Mouse (Mus musculus) kidney, embryonic 15.5 days (tissue): Measurements from ENCODE around the gene Cox20. TPM values are rescaled to one million over a fixed set of nuclear protein-coding genes. Genes with fewer than 3 reads are reported as not detected.

ENCODE experiments used
- ATAC-seq: fragments of 200-750 bp; cut with Nextera tagmentation; replicated peaks from 2 replicates; pipeline ENCODE4 v1.8.0; 2017; ENCODE audit warnings: moderate TSS enrichment; ENCODE audit not compliant: low FRiP score
- H3K27ac ChIP-seq: fragments of 300-500 bp; sonication (generic); 2 replicates; pipeline ENCODE4 v1.5.1; 2015; ENCODE audit warnings: mild to moderate bottlenecking, inconsistent platforms
- H3K27me3 ChIP-seq: fragments of 300-500 bp; sonication (generic); 2 replicates; pipeline ENCODE4 v1.6.1; 2015; ENCODE audit warnings: inconsistent platforms
- H3K36me3 ChIP-seq: fragments of 300-500 bp; sonication (generic); 2 replicates; pipeline ENCODE4 v1.6.1; 2015; ENCODE audit warnings: inconsistent platforms
- H3K4me1 ChIP-seq: fragments of 300-500 bp; sonication (generic); 2 replicates; pipeline ENCODE4 v1.6.1; 2015; ENCODE audit warnings: inconsistent platforms
- H3K4me2 ChIP-seq: fragments of 300-500 bp; sonication (generic); 2 replicates; pipeline ENCODE4 v1.6.1; 2015; ENCODE audit warnings: moderate library complexity, mild to moderate bottlenecking, inconsistent platforms
- H3K4me3 ChIP-seq: fragments of 300-500 bp; sonication (generic); replicated peaks from 2 replicates; pipeline ENCODE4 v1.5.1; 2015; ENCODE audit warnings: mild to moderate bottlenecking, inconsistent platforms
- H3K9ac ChIP-seq: fragments of 300-500 bp; sonication (generic); 2 replicates; pipeline ENCODE4 v1.6.1; 2015; ENCODE audit warnings: mild to moderate bottlenecking, inconsistent platforms
- H3K9me3 ChIP-seq: fragments of 300-500 bp; sonication (generic); replicated peaks from 2 replicates; pipeline ENCODE4 v1.6.1; 2016; ENCODE audit warnings: inconsistent platforms
- WGBS: fragments of 180-500 bp; shearing (Covaris S2); methylation state at CpG from one replicate; pipeline ENCODE4 v1.1.7; 2015; ENCODE audit warnings: mixed read lengths; 5-methylcytosine and 5-hydroxymethylcytosine counted together
- polyA plus RNA-seq: library from polyadenylated mRNA; unstranded; fragments of >200 nt; fragmentation: Nextera tagmentation; extraction: Ambion mirVana; gene quantifications from 2 replicates; pipeline ENCODE4 v1.2.1, GENCODE M21; 2015

Cox20 gene
- polyA plus RNA-seq, 1 experiment from 2014 or later: 139 TPM

DNA sequence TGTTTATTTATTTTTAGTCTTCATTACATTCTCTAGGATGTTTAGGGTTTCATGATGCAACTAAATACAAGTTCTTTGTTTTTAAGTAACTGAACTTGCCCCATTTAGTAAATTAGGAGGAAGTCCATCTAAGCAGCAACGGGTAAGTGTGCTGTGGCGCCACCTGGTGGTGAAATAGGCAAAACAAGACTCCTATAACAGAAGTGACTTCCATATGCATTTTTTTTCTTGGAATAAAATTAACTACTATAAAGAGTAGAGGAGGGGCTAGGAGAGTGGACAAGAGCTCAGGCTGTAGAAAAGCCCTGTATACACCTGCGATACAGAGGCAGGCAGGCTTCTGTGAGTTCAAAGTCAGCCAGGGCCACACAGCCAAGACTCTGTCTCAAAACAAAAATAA lies 15.5 kb upstream of the Cox20 start:
- no peak overlapping the region for H3K9ac ChIP-seq
- H3K9me3 ChIP-seq: peaks cover 8% of the 10 kb centered on the region; the same call in 1 of the 2 replicates
- no peaks in the 10 kb centered on the region for H3K4me1 ChIP-seq
- no peaks in the 10 kb centered on the region for H3K27me3 ChIP-seq
- WGBS: 30% methylated on average over 3 of the region's 3 CpGs
- no peak for ATAC-seq
- H3K36me3 ChIP-seq: no peaks in the 10 kb centered on the region
- H3K4me3 ChIP-seq: no peak overlapping the region
- H3K27ac ChIP-seq: no peak overlapping the region
- no peak overlapping the region for H3K4me2 ChIP-seq

DNA sequence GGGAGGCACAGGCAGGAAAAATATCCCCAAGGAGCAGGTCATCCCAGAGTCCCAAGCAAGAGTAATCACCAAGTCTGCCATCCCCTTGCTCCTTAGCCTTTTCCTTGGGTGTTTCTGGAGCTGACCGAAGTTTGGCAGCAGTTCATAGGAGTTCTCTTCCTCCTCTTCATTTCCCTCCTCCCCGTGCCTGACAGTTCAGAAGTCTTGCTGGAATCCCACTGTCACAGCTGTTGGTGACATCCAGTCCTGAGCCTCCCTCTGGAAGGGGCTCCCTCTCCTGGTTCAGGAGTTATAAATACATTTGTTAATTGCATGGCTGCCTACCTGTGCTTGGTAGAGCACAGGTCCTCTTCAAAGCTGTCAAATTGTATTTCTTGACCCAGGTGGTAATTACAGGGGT lies 9.4 kb upstream of the Cox20 start:
- Histone ChIP-seq H3K4me2 (no peak overlapping the region), H3K4me3 (no peak overlapping the region), H3K36me3 (no peaks in the 10 kb centered on the region), H3K4me1 (no peaks in the 10 kb centered on the region), H3K27me3 (no peaks in the 10 kb centered on the region), H3K9ac (no peak overlapping the region), H3K9me3 (no peaks in the 10 kb centered on the region), H3K27ac (no peak overlapping the region)
- ATAC-seq: 0 out of 2 replicates have a peak, but pooled peaks have one; percentile 25
- WGBS: 58% methylated on average over 2 of the region's 2 CpGs

DNA sequence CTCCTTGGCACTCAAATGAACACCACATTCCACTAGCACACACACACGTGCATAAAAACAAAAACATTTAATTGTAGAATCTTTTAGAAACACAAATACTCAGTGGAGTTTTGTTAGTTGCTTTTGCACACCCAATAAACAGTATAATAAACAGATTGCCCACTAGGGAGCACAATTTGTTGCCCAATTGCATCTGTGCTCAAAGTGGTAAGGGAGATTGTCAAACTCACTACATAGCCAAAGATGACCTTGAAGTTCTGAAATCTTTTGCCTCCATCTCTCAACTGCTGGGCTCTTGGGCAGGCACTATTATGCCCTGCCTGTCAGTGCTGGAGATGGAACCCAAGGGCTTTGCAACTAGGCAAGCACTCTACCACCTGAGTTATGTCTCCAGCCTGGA lies 8.8 kb upstream of the Cox20 start:
- H3K27ac ChIP-seq: no peak overlapping the region
- no peaks in the 10 kb centered on the region for H3K36me3 ChIP-seq
- H3K27me3 ChIP-seq: no peaks in the 10 kb centered on the region
- no peak overlapping the region for H3K9ac ChIP-seq
- ATAC-seq: no peak
- H3K4me3 ChIP-seq: no peak overlapping the region
- no peaks in the 10 kb centered on the region for H3K4me1 ChIP-seq
- H3K9me3 ChIP-seq: no peaks in the 10 kb centered on the region
- H3K4me2 ChIP-seq: no peak overlapping the region
- WGBS: 71% methylated on average over 1 of the region's 1 CpGs

DNA sequence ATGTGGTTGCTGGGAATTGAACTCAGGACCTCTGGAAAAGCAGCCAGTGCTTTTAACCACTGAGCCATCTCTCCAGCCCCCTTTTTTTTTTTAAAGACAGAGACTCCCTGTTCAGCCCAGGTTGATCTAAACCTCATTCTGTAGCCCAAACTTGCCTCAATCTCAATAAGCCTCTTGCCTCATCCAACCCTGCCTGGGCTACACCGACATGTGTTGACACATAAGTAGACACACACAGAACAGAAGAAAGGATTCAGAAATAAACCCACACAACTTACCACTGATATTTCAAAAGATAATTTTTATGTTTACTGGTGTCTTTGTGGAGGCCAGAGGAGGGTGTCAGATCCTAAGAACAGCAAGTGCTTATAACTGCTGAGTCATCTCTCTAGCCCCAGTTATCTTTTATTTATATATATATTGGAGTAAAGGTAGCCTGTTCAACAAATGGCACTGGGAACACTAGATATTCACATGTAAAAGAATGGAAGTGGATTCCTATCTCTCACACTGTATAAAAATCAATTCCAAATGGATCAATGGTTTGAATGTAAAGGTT lies 5.8 kb upstream of the Cox20 start:
- Histone ChIP-seq H3K9ac (no peak overlapping the region), H3K27me3 (no peaks in the 10 kb centered on the region), H3K4me3 (no peak overlapping the region), H3K4me1 (peaks cover 5% of the 10 kb centered on the region), H3K27ac (no peak overlapping the region), H3K4me2 (no peak overlapping the region), H3K36me3 (no peaks in the 10 kb centered on the region), H3K9me3 (no peaks in the 10 kb centered on the region)
- no peak for ATAC-seq
- WGBS: 97% methylated on average over 1 of the region's 1 CpGs

DNA sequence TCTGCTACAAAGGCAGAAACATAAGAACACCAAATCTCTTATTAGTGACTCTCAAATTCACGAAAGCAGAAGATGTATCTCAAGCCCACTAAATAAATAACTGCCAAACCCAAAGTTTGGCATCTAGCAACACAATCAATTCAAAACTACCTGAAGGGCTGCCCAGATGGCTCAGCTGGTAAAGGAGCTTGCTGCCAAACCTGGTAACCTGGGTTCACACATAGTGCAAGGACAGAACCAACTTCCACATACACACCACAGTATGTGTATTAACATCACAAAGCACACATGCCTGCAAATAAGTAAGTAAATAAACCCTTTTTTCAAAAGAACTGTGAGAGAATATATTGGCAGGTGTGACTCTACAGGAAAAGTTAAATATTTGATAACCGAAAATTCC lies 4.7 kb upstream of the Cox20 start:
- no peaks in the 10 kb centered on the region for H3K27me3 ChIP-seq
- peaks cover 5% of the 10 kb centered on the region for H3K4me1 ChIP-seq
- WGBS: 93% methylated on average over 2 of the region's 2 CpGs
- H3K9ac ChIP-seq: no peak overlapping the region
- no peak overlapping the region for H3K4me2 ChIP-seq
- no peak overlapping the region for H3K4me3 ChIP-seq
- no peaks in the 10 kb centered on the region for H3K36me3 ChIP-seq
- ATAC-seq: no peak
- H3K27ac ChIP-seq: no peak overlapping the region
- H3K9me3 ChIP-seq: no peaks in the 10 kb centered on the region

DNA sequence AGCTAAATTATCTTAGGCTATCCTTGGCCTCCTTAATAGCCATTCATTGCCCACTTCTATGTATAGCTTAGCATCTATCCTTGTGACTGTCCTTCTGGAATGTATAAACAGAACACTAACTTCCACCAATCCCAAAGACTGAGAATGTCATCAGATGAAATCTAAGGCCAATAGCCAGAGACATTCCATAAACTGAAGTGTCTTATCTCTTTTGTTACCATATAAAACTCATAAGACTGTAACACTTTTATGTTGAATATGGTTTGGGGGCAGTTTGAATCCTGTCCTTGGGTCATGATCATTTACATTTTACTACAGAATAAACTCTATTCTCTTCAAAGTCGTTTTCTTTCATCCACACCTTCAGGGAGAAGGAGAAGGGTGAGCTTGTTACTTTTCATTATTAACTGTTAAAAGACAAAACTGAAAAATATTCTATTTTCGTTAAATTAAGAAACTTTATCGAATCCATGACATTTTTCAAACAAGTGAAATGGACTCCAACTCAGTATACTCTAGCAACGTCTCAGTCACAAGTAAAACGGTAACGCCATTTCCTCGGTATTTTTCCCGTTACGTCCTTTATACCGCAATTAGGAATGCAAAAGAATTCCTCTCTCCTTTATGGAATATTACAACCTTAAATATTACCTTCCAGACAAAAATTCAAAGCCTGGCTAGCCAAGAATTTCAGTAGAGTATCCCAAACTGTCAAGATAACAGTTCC lies 1.5 kb upstream of the Cox20 start:
- ATAC-seq: no peak
- Histone ChIP-seq H3K27ac (peak overlapping the region; percentile 100), H3K36me3 (peaks cover 19% of the 10 kb centered on the region), H3K27me3 (no peaks in the 10 kb centered on the region), H3K4me2 (peak overlapping the region; percentile 63), H3K9me3 (no peaks in the 10 kb centered on the region), H3K9ac (peak overlapping the region; percentile 80), H3K4me1 (peaks cover 23% of the 10 kb centered on the region), H3K4me3 (peak overlapping the region; percentile 71)
- WGBS: 41% methylated on average over 10 of the region's 10 CpGs

DNA sequence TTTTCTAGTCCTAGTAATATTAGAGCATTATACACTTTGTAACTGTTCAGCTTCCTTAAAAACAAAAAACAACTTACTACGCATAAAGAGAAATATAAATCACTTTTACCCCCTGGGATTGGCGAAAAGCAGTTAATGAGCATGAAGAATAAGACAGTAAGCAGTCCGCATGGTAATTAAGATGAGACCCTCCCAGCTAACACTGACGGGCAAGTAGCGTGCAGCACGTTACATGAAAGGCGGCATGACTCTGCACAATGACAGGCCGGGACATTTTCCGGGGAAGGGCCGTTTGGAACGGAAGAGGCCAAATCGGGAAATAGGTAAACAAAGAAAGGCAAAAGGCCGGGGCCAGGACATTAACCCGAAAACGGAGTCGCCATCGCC lies 935 bp upstream of the Cox20 start:
- Histone ChIP-seq H3K27me3 (no peaks in the 10 kb centered on the region), H3K36me3 (peaks cover 25% of the 10 kb centered on the region), H3K4me2 (peak overlapping the region; percentile 63), H3K9ac (peak overlapping the region; percentile 80), H3K4me1 (peaks cover 29% of the 10 kb centered on the region), H3K27ac (peak overlapping the region; percentile 100), H3K9me3 (no peaks in the 10 kb centered on the region), H3K4me3 (peak overlapping the region; percentile 71)
- WGBS: 0% methylated on average over 17 of the region's 17 CpGs
- peak; percentile 77 for ATAC-seq

DNA sequence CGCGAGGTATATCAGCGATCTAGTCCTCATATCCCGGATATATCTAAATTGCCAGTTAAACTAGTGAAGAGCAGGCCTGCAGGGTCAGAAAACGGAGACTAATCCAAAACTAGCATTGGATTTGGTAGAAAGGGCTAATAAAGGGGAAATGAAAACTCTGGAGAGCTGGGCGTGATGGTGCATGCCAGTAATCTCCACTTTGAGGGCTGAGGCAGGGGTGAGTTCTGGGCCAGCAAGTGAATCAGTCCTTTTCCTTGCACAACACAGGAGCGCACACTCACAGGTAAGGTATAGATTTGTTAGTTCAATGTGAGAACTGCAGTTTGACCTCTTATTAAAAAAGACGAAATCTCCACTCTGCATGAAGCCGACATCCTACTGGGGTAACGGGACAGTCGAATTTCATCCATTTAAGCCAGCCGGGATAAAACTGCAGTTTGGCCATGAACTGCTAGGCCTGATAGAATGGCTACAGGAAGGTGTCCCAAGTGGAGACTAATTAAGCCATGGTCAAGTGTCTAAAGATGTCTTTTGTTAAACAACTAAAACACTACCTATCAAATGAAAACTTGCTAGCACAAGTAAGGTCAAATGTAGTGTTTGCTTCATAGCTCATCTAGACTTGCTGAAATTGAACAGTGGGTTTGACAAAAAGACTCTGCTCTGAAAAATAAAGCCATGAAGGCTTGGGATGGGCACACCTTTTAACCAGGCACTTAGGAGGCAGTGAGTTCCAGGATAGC lies 536 bp downstream of the Cox20 start:
- WGBS: under 1% methylated on average over 12 of the region's 12 CpGs
- Histone ChIP-seq H3K36me3 (peaks cover 36% of the 10 kb centered on the region), H3K4me3 (peak overlapping the region; percentile 71), H3K4me1 (peaks cover 30% of the 10 kb centered on the region), H3K9me3 (no peaks in the 10 kb centered on the region), H3K27me3 (no peaks in the 10 kb centered on the region), H3K4me2 (peak overlapping the region; percentile 63), H3K27ac (peak overlapping the region; percentile 100), H3K9ac (peak overlapping the region; percentile 80)
- ATAC-seq: peak; percentile 40

DNA sequence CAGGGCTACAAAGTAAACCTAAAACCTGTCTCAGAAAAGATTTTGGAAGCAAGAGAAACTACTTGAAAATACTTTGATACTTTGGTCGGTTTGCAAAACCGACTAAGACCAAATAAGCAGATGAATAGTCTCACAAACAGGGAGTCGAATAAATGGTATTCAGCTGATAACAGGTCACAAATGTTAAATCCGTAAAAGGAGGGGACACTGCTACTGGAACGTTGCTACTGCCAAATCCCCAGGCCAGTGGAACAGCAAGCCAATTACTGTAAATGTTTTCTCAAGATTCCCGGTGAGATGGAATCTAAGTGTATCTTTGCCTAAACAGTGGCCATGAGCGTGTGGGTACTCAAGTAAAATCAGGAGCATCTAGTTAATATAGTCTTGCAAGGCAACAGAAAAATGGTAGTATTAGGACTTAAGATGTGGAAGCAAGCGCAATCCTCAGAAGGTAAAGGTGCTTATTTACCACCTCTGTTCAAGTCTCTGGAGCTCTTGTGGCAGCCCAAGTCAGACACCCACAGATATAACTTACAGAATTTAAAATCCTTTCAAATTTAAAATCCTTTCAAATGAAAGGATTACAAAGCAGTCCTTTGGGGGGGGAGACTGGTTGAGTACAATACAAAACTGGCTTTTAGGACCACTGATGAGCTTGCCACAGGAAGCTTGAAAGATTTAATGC lies 1.2 kb downstream of the Cox20 start:
- peak overlapping the region; percentile 80 for H3K9ac ChIP-seq
- H3K27ac ChIP-seq: peak overlapping the region; percentile 100
- H3K27me3 ChIP-seq: no peaks in the 10 kb centered on the region
- peaks cover 43% of the 10 kb centered on the region for H3K36me3 ChIP-seq
- peaks cover 30% of the 10 kb centered on the region for H3K4me1 ChIP-seq
- H3K4me2 ChIP-seq: peak overlapping the region; percentile 63
- 15% methylated on average over 8 of the region's 8 CpGs for WGBS
- ATAC-seq: no peak
- peak overlapping the region; percentile 71 for H3K4me3 ChIP-seq
- H3K9me3 ChIP-seq: no peaks in the 10 kb centered on the region

DNA sequence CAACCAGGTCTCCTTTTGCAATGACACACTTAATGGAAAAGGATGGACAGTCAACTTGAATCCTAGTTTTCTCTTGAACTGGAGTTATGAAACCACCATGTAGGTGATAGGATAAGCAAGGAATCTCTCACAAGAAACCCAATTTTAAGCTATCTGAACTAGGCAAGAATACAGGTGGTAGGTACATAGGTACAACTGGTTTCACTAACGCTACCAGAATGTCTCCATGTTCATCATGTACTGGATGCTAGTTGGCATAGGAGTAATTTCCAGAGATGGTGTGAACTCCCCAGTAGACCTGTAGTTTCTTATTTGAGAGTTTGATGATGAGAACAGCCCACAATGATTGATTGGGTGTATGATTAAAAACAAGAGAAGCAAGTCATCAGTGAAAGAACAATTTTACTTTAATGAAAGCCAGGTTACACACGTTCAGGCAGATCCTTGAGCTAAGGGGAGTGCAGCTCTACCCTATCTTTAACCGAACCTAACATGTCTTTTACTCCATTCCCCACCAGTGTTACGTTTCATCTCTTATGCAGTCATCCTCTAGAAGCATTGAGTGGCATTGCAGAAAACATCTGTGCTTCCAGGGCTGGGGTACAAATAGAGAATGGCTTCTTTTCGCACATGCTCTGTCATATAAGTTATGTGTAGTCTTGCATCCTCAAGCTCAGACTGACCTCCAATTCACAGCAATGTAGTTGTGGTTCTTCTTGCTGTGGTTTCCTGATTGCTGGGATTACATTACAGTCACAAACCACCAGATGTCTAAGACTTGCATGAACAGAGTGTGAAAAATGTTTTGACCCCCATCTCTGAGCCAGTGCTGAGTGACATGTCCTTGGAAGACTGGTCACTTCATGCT lies 2.0 kb downstream of the Cox20 start:
- Histone ChIP-seq H3K4me2 (peak overlapping the region; percentile 63), H3K36me3 (peaks cover 50% of the 10 kb centered on the region), H3K27ac (peak overlapping the region; percentile 100), H3K9ac (peak overlapping the region; percentile 80), H3K9me3 (no peaks in the 10 kb centered on the region), H3K4me1 (peaks cover 30% of the 10 kb centered on the region), H3K27me3 (no peaks in the 10 kb centered on the region), H3K4me3 (peak overlapping the region; percentile 71)
- WGBS: 43% methylated on average over 5 of the region's 5 CpGs
- ATAC-seq: no peak

DNA sequence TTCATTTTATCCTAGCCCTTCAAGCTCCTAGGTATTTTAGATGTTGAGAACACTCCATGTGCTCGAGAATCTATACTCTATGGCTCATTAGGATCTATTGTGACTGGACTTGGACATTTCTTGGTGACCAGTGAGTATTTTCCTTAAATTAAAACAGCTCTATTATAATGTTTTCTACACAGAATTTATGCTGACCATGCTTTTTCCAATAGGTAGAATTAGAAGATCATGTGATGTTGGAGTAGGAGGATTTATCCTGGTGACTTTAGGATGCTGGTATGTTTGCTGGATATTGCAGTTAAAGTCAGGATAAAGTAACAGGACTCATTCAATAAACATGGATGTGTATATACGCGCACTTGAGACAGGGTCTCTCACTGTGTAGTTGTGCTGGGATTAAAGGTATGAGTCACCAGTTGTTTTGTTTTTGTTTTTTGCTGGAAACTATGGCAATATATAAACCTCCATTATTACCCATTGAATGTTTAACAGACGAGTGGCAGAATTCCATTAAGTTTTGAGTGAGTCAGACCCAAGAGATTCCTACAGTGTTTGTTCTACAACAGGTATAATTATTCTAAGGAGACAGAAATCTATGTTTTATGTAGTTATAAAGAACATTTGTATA lies 2.9 kb downstream of the Cox20 start:
- ATAC-seq: no peak
- no peak overlapping the region for H3K9ac ChIP-seq
- WGBS: 63% methylated on average over 4 of the region's 4 CpGs
- H3K4me3 ChIP-seq: 0 out of 2 replicates have a peak overlapping the region, but pooled peaks have one; percentile 71
- H3K27ac ChIP-seq: peak overlapping the region; percentile 100; the same call in 1 of the 2 replicates
- peaks cover 56% of the 10 kb centered on the region for H3K36me3 ChIP-seq
- H3K27me3 ChIP-seq: no peaks in the 10 kb centered on the region
- H3K4me2 ChIP-seq: no peak overlapping the region
- no peaks in the 10 kb centered on the region for H3K9me3 ChIP-seq
- H3K4me1 ChIP-seq: peaks cover 30% of the 10 kb centered on the region
